Mouse (Mus musculus) cortical plate, adult 2 months (tissue): Measurements from ENCODE around the gene Fam69a.

Source experiments
- CTCF ChIP-seq: fragments of 200-500 bp; IDR thresholded peaks from 2 replicates; pipeline ENCODE4 v1.5.1; 2011; ENCODE audit warnings: mild to moderate bottlenecking, control low read depth, low read length; ENCODE audit not compliant: insufficient read depth; ENCODE audit errors: extremely low read depth
- POLR2A ChIP-seq: fragments of 200-500 bp; IDR thresholded peaks from 2 replicates; pipeline ENCODE4 v1.6.1; 2011; ENCODE audit warnings: mild to moderate bottlenecking, low read length, control low read depth; ENCODE audit not compliant: insufficient read depth; ENCODE audit errors: extremely low read depth

DNA sequence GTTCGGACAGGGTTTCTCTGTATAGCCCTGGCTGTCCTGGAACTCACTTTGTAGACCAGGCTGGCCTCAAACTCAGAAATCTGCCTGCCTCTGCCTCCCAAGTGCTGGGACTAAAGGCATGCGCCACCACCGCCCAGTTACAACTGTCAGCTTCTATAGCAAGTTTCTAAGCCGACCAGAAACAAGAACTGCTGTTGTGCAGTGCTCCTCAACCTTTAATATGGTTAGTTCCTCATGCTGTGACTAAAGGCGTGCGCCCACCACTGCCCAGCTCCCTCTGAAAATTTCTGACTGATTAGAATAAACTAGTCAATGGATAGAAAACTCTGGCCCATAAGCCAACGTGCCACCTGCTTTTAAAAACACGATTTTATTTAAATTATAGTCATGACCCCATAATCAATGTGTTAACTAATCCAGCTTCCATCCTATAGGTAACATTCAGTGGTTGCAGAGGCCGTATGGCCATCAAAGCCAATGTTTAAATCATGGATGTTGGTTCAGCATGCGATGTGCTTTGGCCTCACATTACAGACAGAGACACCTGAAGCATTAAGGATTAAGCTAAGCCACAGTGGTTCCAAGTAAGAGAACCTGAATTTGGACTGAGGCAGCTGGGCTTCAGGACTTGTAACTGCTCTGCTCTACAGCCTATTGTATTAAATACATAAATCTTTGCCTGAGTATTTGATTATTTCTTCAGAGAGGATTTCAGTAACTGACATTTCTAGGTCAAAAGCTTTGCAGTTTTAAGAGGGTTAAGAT lies 50.1 kb downstream of the Fam69a start:
- no peak for TF ChIP-seq CTCF
- no peak for TF ChIP-seq POLR2A
